In the genomic region with DNA sequence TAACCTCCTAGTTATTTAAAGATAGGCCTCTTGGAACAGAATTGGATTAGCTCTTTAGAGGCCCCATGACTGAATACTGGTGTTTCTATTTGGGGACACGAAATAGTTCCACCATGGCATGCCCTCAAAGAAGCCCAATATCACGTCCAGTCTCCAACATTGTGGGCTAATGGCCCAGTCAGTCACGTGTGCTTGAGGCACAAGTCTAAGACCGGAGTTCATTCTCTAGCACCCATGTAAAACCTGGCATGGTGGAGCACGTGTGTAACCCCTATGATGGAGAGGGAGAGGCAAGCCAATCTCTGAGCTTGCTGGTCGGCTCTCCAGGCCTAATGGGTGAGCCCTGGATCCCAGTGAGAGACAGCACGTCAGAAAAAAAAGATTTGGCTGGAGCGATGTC, we compare ENCODE assay signal across 17 mouse cellular contexts. TPM values are rescaled to one million over a fixed set of nuclear protein-coding genes. Genes with fewer than 3 reads are reported as not detected.
A peak's percentile ranks its signal among the peaks of the same experiment; 100 is the strongest.
DNase-seq lines count a peak whose midpoint lies in the region; ATAC-seq and TF ChIP-seq lines count a peak whose summit lies in the region.
"Had no signal": no experiment of that assay in that cellular context is flagged by ENCODE, and none has a peak within 500 bp of the region (broad histone marks: within the 10 kb centered on the region; RNA-seq: fewer than 3 reads in every experiment).

No protein-coding gene starts in this region.

- H3K27me3 ChIP-seq in kidney, adult 2 months (replicated peaks; ENCODE audit: control insufficient read depth, insufficient read depth, low read length), result no peaks in the 10 kb centered on the region
- H3K27me3 ChIP-seq in G1E (ENCODE audit: insufficient read depth, low read length), result peaks cover 6% of the 10 kb centered on the region; the same call in 1 of the 2 replicates
- H3K27me3 ChIP-seq: embryonic facial prominence, embryonic 15.5 days; hindbrain, embryonic 12.5 days had no signal

- no peak for ATAC-seq in G1E (ENCODE audit: extremely low read depth, insufficient number of reproducible peaks, low FRiP score, poor library complexity, severe bottlenecking)

- no peak for TF ChIP-seq POLR2A in kidney, adult 2 months (IDR thresholded peaks at IDR 0.05; ENCODE audit: low read depth, low read length)

- TF ChIP-seq CTCF in kidney, adult 2 months (conservative IDR thresholded peaks at IDR 0.05; ENCODE audit: insufficient read depth, insufficient read length, low read depth, low read length), result no peak
- no peak for TF ChIP-seq CTCF in G1E (IDR thresholded peaks at IDR 0.05; ENCODE audit: low read depth, low read length)

- no peaks in the 10 kb centered on the region for H3K9me3 ChIP-seq in G1E (replicated peaks)
- H3K9me3 ChIP-seq: embryonic facial prominence, embryonic 15.5 days; forebrain, embryonic 10.5 days; hindbrain, embryonic 12.5 days had no signal

- H3K36me3 ChIP-seq in kidney, adult 2 months (ENCODE audit: control insufficient read depth, insufficient read depth, low read length), result no peaks in the 10 kb centered on the region; the same call in 1 of the 2 replicates
- H3K36me3 ChIP-seq in G1E (replicated peaks), result peaks cover 3% of the 10 kb centered on the region
- H3K36me3 ChIP-seq: embryonic facial prominence, embryonic 15.5 days had no signal

- WGBS in kidney, adult 2 months, result 77% methylated on average over 8 of the region's 8 CpGs

- no peak overlapping the region for H3K4me3 ChIP-seq in kidney, adult 2 months (ENCODE audit: insufficient read depth, low read depth, low read length)
- peak overlapping the region; percentile 42; the same call in 1 of the 2 replicates for H3K4me3 ChIP-seq in G1E (ENCODE audit: low read depth, low read length)
- H3K4me3 ChIP-seq: embryonic facial prominence, embryonic 15.5 days; erythroblast, embryonic 14.5 days; forebrain, embryonic 10.5 days; gastrocnemius, adult 2 months; hindbrain, embryonic 12.5 days had no signal

- peak; percentile 15 to 30 for DNase-seq in heart, adult 9 months (ENCODE audit: low spot score in 2 of 2)
- DNase-seq in heart, adult 8-10 months (ENCODE audit: low spot score), result no peak
- peak; percentile 26 for DNase-seq in kidney, adult 2 months
- no peak for DNase-seq in kidney, adult 18-20 months
- DNase-seq in G1E (ENCODE audit: low spot score), result no peak
- no peak for DNase-seq in natural killer cell, adult 2 months (ENCODE audit: low spot score in 2 of 2)
- DNase-seq: cerebellum, adult 11 months; cerebellum, adult 8-10 months; gastrocnemius, adult 2 months; gastrocnemius, postnatal 25 days had no signal

- no peaks in the 10 kb centered on the region for H3K4me1 ChIP-seq in kidney, adult 2 months (ENCODE audit: control insufficient read depth, insufficient read depth, low read length)
- peaks cover 3% of the 10 kb centered on the region for H3K4me1 ChIP-seq in G1E (ENCODE audit: insufficient read depth, low read depth, low read length)
- H3K4me1 ChIP-seq: embryonic facial prominence, embryonic 15.5 days; forebrain, embryonic 10.5 days; hindbrain, embryonic 12.5 days had no signal

- H3K27ac ChIP-seq in kidney, adult 2 months (ENCODE audit: insufficient read depth, low read depth, low read length), result no peak overlapping the region
- H3K27ac ChIP-seq: embryonic facial prominence, embryonic 15.5 days; forebrain, embryonic 10.5 days; gastrocnemius, adult 2 months; hindbrain, embryonic 12.5 days had no signal

RNA-seq across cellular contexts. Expression of a gene that starts 36.5 kb away (rescaled TPM):
- total RNA-seq in heart, adult 8-10 months (2022), result 10 to 100 TPM; 63.9 to 70.3 (median 66.7) TPM
- polyA plus RNA-seq in kidney, adult 2 months (2012; rRNA removed), result 68.4 and 71.1 TPM in 2 replicates
- total RNA-seq in G1E (2014; fragmentation: Nextera tagmentation) (2.9 and 3.3 TPM in 2 replicates), G1E (2017) (2.4 and 2.6 TPM in 2 replicates)
- polyA plus RNA-seq in G1E (2012), result 1.2 and 1.3 TPM in 2 replicates

RNA-seq across cellular contexts. Expression of a gene that starts 40.8 kb away (rescaled TPM):
- not detected for total RNA-seq in heart, adult 8-10 months (2022)
- polyA plus RNA-seq in kidney, adult 2 months (2012; rRNA removed), result not detected in 2 replicates
- total RNA-seq in G1E (2014; fragmentation: Nextera tagmentation), result not detected in 2 replicates
- total RNA-seq in G1E (2017), result 0.11 TPM in 1 of 2 replicates, not detected in the other
- not detected in 2 replicates for polyA plus RNA-seq in G1E (2012)
- total RNA-seq: adrenal gland, postnatal 10 days; adrenal gland, postnatal 4 days; gastrocnemius, adult 2 months; gastrocnemius, postnatal 25 days; granulocyte monocyte progenitor cell, adult 5-6 weeks had no signal
- polyA plus RNA-seq: erythroblast, embryonic 14.5 days had no signal

Comparison
In these comparisons a context has a peak if more than half of its experiments do, and no peak if none do; other contexts are left out.
1. DNase-seq: peak in heart, adult 9 months (2 of 2) and kidney, adult 2 months (single experiment); none in heart, adult 8-10 months (single experiment), kidney, adult 18-20 months (single experiment), G1E (single experiment) and natural killer cell, adult 2 months (0 of 2).
2. RNA of a gene that starts 36.5 kb away (total RNA-seq): 63.9 to 70.3 TPM in heart, adult 8-10 months; 2.4 to 3.3 TPM in G1E; every median in the first group is over 10 times any median in the second.